Mouse (Mus musculus): ENCODE data around the gene Dctn3.

DNA sequence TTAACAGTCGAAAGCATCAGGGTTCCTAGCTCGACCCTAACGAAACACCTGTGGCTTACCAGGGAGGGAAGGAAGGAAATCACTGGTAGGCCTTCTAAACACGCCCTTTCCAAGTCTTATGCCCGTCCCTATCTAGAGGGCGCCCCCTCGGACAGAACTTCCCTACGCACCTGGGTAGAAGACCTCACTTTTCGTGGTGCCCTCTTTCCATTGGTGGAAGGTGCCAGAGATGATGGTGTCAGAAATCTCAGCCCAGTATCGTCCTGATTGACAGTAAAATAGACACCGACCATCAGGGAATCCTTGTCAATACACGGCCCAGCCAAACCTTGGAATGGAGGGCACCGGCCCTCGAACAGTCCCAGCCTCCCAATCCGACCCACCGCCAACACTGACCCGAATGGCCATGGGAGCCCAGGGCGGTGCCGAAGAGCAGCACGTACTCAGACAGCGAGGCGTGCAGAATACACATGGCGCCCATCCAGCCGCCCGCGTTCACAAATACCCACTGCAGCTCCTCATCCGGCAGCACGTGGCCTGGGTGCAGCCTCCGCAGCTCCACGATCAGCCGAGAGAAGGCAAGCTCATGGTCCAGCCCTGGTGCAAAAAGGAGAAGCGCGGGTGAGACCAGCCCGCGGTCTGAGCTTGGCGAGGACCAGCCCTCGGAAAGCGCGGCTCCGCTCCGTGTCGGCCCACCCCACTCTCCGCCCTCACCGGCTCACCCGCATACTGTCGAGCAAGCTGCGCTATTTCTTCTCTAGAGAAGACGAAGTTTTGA, 17.6 kb upstream of the Dctn3 start:
- no peak for TF ChIP-seq POLR2A (IDR thresholded peaks at IDR 0.05; ENCODE audit: borderline replicate concordance, control insufficient read depth, low read depth, low read length)
- TF ChIP-seq CTCF (IDR thresholded peaks at IDR 0.05; ENCODE audit: control insufficient read depth, insufficient read depth, low read length) = no peak

Data from bone marrow, adult 2 months (tissue).